Mouse (Mus musculus) kidney, adult 9 months (tissue): ENCODE measurements around the gene Phrf1.
A peak's percentile ranks its signal among the peaks of the same experiment; 100 is the strongest.
"Not testable (repeated sequence)": the region's sequence is repeated elsewhere in the genome, so short reads cannot be mapped to it uniquely, and the experiment has no call there.

Experiments
- DNase-seq: peaks from one replicate; pipeline ENCODE4 v3.0.0; 2022

Gene Phrf1

GRCm38 (mm10) chr7:141213605-141214235, 14.9 kb upstream of the Phrf1 start, which contains the start of gene Lmntd2:
Lmntd2 (minus strand) TSS chr7:141214080.
- DNase-seq, result no peak

- no peak for DNase-seq
Measured at GRCm38 (mm10) chr7:141214310-141214709, 14.3 kb upstream of the Phrf1 start.

GRCm38 (mm10) chr7:141215101-141215879, 13.3 kb upstream of the Phrf1 start, which contains the start of gene Rassf7:
Rassf7 (plus strand) TSS chr7:141215860.
- DNase-seq, result peak; percentile 99

GRCm38 (mm10) chr7:141215880-141216733, 12.5 kb upstream of the Phrf1 start:
- DNase-seq, result peak; percentile 98

- DNase-seq, result no peak
Measured at GRCm38 (mm10) chr7:141216894-141217293, 11.7 kb upstream of the Phrf1 start.

GRCm38 (mm10) chr7:141217343-141218013, 11.1 kb upstream of the Phrf1 start:
- no peak for DNase-seq

- DNase-seq, result no peak
Measured at GRCm38 (mm10) chr7:141218141-141218540, 10.4 kb upstream of the Phrf1 start.

- DNase-seq, result no peak
Measured at GRCm38 (mm10) chr7:141218557-141219133, 9.9 kb upstream of the Phrf1 start.

GRCm38 (mm10) chr7:141219558-141220099, 9.0 kb upstream of the Phrf1 start:
- no peak for DNase-seq

GRCm38 (mm10) chr7:141220377-141220776, 8.2 kb upstream of the Phrf1 start:
- no peak for DNase-seq

- peak; percentile 99 for DNase-seq
Measured at GRCm38 (mm10) chr7:141221249-141222125, 7.1 kb upstream of the Phrf1 start.

- DNase-seq, result no peak
Measured at GRCm38 (mm10) chr7:141222126-141222467, 6.5 kb upstream of the Phrf1 start.

GRCm38 (mm10) chr7:141222696-141223215, 5.8 kb upstream of the Phrf1 start:
- DNase-seq, result no peak

- no peak for DNase-seq
Measured at GRCm38 (mm10) chr7:141226535-141226934, 2.0 kb upstream of the Phrf1 start.

- DNase-seq, result no peak
Measured at GRCm38 (mm10) chr7:141227796-141228195, 788 bp upstream of the Phrf1 start.

- DNase-seq, result no peak
Measured at GRCm38 (mm10) chr7:141229702-141230101, 1.1 kb downstream of the Phrf1 start.

GRCm38 (mm10) chr7:141230570-141230969, 2.0 kb downstream of the Phrf1 start:
- no peak for DNase-seq

- DNase-seq, result no peak
Measured at GRCm38 (mm10) chr7:141231111-141231510, 2.5 kb downstream of the Phrf1 start.

GRCm38 (mm10) chr7:141231551-141231950, 3.0 kb downstream of the Phrf1 start:
- DNase-seq, result no peak

GRCm38 (mm10) chr7:141250486-141250885, 21.9 kb downstream of the Phrf1 start:
- not testable (repeated sequence) for DNase-seq

GRCm38 (mm10) chr7:141256159-141256558, 27.6 kb downstream of the Phrf1 start:
- no peak for DNase-seq
